ENCODE assay signal across 29 mouse cellular contexts in the genomic region with DNA sequence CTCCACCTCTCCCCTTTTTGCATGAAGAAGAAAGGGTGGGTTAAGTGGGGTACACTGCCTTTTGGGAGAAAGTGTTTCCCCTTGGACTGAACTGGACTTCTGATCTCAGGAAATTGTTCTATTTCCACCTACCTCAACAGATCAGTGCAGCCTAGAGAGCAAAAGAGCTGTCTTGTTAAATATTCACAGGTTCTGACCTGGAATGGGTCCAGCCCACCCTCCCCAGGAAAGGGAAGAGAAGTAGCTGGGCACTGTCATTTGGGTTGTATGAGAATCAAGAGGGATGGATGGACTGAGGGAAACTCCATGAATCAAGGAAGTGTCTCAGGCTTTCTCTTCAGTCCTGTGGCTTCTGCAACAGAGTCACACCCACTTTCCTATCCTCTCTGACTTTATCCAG. TPM values are rescaled to one million over a fixed set of nuclear protein-coding genes. Genes with fewer than 3 reads are reported as not detected.
DNase-seq lines count a peak whose midpoint lies in the region; ATAC-seq lines count a peak whose summit lies in the region.
"Had no signal": no experiment of that assay in that cellular context is flagged by ENCODE, and none has a peak within 500 bp of the region (broad histone marks: within the 10 kb centered on the region; RNA-seq: fewer than 3 reads in every experiment).

No protein-coding gene starts in this region.

- no peaks in the 10 kb centered on the region for H3K36me3 ChIP-seq in kidney, embryonic 16.5 days (ENCODE audit: insufficient read depth, low read length)
- no peaks in the 10 kb centered on the region for H3K36me3 ChIP-seq in midbrain, embryonic 13.5 days
- H3K36me3 ChIP-seq: forebrain, embryonic 10.5 days; heart, embryonic 12.5 days; heart, embryonic 15.5 days had no signal

- H3K27ac ChIP-seq in kidney, embryonic 16.5 days (ENCODE audit: low read length): no peak overlapping the region
- H3K27ac ChIP-seq in midbrain, embryonic 13.5 days: no peak overlapping the region
- H3K27ac ChIP-seq: forebrain, embryonic 10.5 days; forebrain, embryonic 13.5 days; gastrocnemius, adult 2 months; heart, embryonic 15.5 days; hindbrain, embryonic 14.5 days had no signal

- no peak overlapping the region for H3K9ac ChIP-seq in kidney, embryonic 16.5 days (replicated peaks; ENCODE audit: low read length)
- no peak overlapping the region for H3K9ac ChIP-seq in midbrain, embryonic 13.5 days (replicated peaks)
- H3K9ac ChIP-seq: forebrain, embryonic 13.5 days; heart, embryonic 12.5 days; heart, embryonic 15.5 days; hindbrain, embryonic 14.5 days had no signal

- no peaks in the 10 kb centered on the region for H3K4me1 ChIP-seq in kidney, embryonic 16.5 days (ENCODE audit: insufficient read depth, low read length)
- H3K4me1 ChIP-seq in midbrain, embryonic 13.5 days (replicated peaks): no peaks in the 10 kb centered on the region
- H3K4me1 ChIP-seq: forebrain, embryonic 10.5 days; forebrain, embryonic 13.5 days; heart, embryonic 12.5 days; heart, embryonic 15.5 days had no signal

- no peak overlapping the region for H3K4me2 ChIP-seq in kidney, embryonic 16.5 days (replicated peaks; ENCODE audit: low read depth, low read length)
- H3K4me2 ChIP-seq in midbrain, embryonic 13.5 days (replicated peaks): no peak overlapping the region
- H3K4me2 ChIP-seq: forebrain, embryonic 13.5 days; heart, embryonic 12.5 days; heart, embryonic 15.5 days; hindbrain, embryonic 14.5 days had no signal

- no peak for ATAC-seq in kidney, embryonic 16.5 days (ENCODE audit: low FRiP score, low TSS enrichment)
- ATAC-seq in midbrain, embryonic 13.5 days: no peak
- ATAC-seq: activated CD4-positive, CD25-positive, alpha-beta regulatory T cell, adult 4 months; forebrain, embryonic 13.5 days; forebrain, embryonic 16.5 days had no signal

- H3K9me3 ChIP-seq in kidney, embryonic 16.5 days (ENCODE audit: low read length): no peaks in the 10 kb centered on the region
- H3K9me3 ChIP-seq in midbrain, embryonic 13.5 days: no peaks in the 10 kb centered on the region
- H3K9me3 ChIP-seq: forebrain, embryonic 10.5 days; forebrain, embryonic 13.5 days; heart, embryonic 15.5 days had no signal

- no peak overlapping the region for H3K4me3 ChIP-seq in kidney, embryonic 16.5 days (ENCODE audit: low read length)
- no peak overlapping the region for H3K4me3 ChIP-seq in midbrain, embryonic 13.5 days (replicated peaks)
- H3K4me3 ChIP-seq: forebrain, embryonic 10.5 days; forebrain, embryonic 13.5 days; gastrocnemius, adult 2 months; heart, embryonic 12.5 days; heart, embryonic 15.5 days had no signal

- no peaks in the 10 kb centered on the region for H3K27me3 ChIP-seq in kidney, embryonic 16.5 days (ENCODE audit: insufficient read depth, low read length)
- H3K27me3 ChIP-seq in midbrain, embryonic 13.5 days: no peaks in the 10 kb centered on the region
- H3K27me3 ChIP-seq: forebrain, embryonic 13.5 days; heart, embryonic 12.5 days; heart, embryonic 15.5 days had no signal

- peak; percentile 76 for DNase-seq in kidney, adult 18-20 months
- peak; percentile 87 to 88 for DNase-seq in kidney, adult 8-10 months
- DNase-seq in kidney, adult 9 months: peak; percentile 93
- DNase-seq in kidney, postnatal 25 days: peak; percentile 84 to 87
- no peak for DNase-seq in B cell, adult 2 months
- no peak for DNase-seq in right cerebral cortex, postnatal 25 days
- DNase-seq: adrenal gland, postnatal 10 days; adrenal gland, postnatal 36 days; cerebellum, adult 18-20 months; cerebellum, adult 9-10 months; cerebellum, postnatal 14 days; gastrocnemius, adult 2 months; gastrocnemius, postnatal 14 days; heart, adult 18-20 months; heart, postnatal 10 days; heart, postnatal 4 days had no signal

RNA-seq across cellular contexts. Expression of a gene that starts 1.3 kb away (rescaled TPM):
- polyA plus RNA-seq in kidney, embryonic 16.5 days (2015; fragmentation: Nextera tagmentation; extraction: Ambion mirVana): 1.1 and 1.3 TPM in 2 replicates
- polyA plus RNA-seq in midbrain, embryonic 13.5 days (2015; fragmentation: Nextera tagmentation; extraction: Ambion mirVana): not detected in 2 replicates
- polyA plus RNA-seq: activated CD4-positive, CD25-positive, alpha-beta regulatory T cell, adult 4 months; embryonic facial prominence, embryonic 11.5 days; embryonic facial prominence, embryonic 14.5 days; forebrain, embryonic 10.5 days; forebrain, embryonic 13.5 days; forebrain, embryonic 16.5 days; frontal cortex, adult 2 months; heart, embryonic 12.5 days; heart, embryonic 15.5 days; hindbrain, embryonic 11.5 days; hindbrain, embryonic 14.5 days had no signal

RNA-seq across cellular contexts. Expression of a gene that starts 15.2 kb away (rescaled TPM):
- polyA plus RNA-seq in kidney, embryonic 16.5 days (2015; fragmentation: Nextera tagmentation; extraction: Ambion mirVana): 6.8 TPM in 2 replicates
- polyA plus RNA-seq in midbrain, embryonic 13.5 days (2015; fragmentation: Nextera tagmentation; extraction: Ambion mirVana): not detected in 2 replicates
- polyA plus RNA-seq: activated CD4-positive, CD25-positive, alpha-beta regulatory T cell, adult 4 months; embryonic facial prominence, embryonic 11.5 days; embryonic facial prominence, embryonic 14.5 days; forebrain, embryonic 10.5 days; forebrain, embryonic 13.5 days; forebrain, embryonic 16.5 days; frontal cortex, adult 2 months; heart, embryonic 12.5 days; heart, embryonic 15.5 days; hindbrain, embryonic 11.5 days; hindbrain, embryonic 14.5 days had no signal

RNA-seq across cellular contexts. Expression of a gene that starts 23.7 kb away (rescaled TPM):
- not detected in 2 replicates for polyA plus RNA-seq in kidney, embryonic 16.5 days (2015; fragmentation: Nextera tagmentation; extraction: Ambion mirVana)
- not detected in 2 replicates for polyA plus RNA-seq in midbrain, embryonic 13.5 days (2015; fragmentation: Nextera tagmentation; extraction: Ambion mirVana)
- polyA plus RNA-seq: activated CD4-positive, CD25-positive, alpha-beta regulatory T cell, adult 4 months; embryonic facial prominence, embryonic 11.5 days; embryonic facial prominence, embryonic 14.5 days; forebrain, embryonic 10.5 days; forebrain, embryonic 13.5 days; forebrain, embryonic 16.5 days; frontal cortex, adult 2 months; heart, embryonic 12.5 days; heart, embryonic 15.5 days; hindbrain, embryonic 11.5 days; hindbrain, embryonic 14.5 days had no signal

RNA-seq across cellular contexts. Expression of a gene that starts 33.4 kb away (rescaled TPM):
- polyA plus RNA-seq in kidney, embryonic 16.5 days (2015; fragmentation: Nextera tagmentation; extraction: Ambion mirVana): not detected in 2 replicates
- polyA plus RNA-seq in midbrain, embryonic 13.5 days (2015; fragmentation: Nextera tagmentation; extraction: Ambion mirVana): not detected in 2 replicates
- polyA plus RNA-seq: activated CD4-positive, CD25-positive, alpha-beta regulatory T cell, adult 4 months; embryonic facial prominence, embryonic 11.5 days; forebrain, embryonic 10.5 days; forebrain, embryonic 13.5 days; forebrain, embryonic 16.5 days; heart, embryonic 12.5 days; heart, embryonic 15.5 days; hindbrain, embryonic 11.5 days; hindbrain, embryonic 14.5 days had no signal

Comparison
In these comparisons a context has a peak if more than half of its experiments do, and no peak if none do; other contexts are left out.
1. DNase-seq: peak in kidney, adult 18-20 months (single experiment), kidney, adult 8-10 months (2 of 2), kidney, adult 9 months (single experiment) and kidney, postnatal 25 days (2 of 2); none in B cell, adult 2 months (0 of 2) and right cerebral cortex, postnatal 25 days (single experiment).